Mouse (Mus musculus) heart, postnatal 0 days (tissue): ENCODE results near the gene Gpr135. TPM values are rescaled to one million over a fixed set of nuclear protein-coding genes. Genes with fewer than 3 reads are reported as not detected.

Experiments used
- ATAC-seq: fragments of 200-750 bp; cut with Nextera tagmentation; 2 replicates; pipeline ENCODE4 v1.8.0; 2017; ENCODE audit warnings: low read depth, moderate number of reproducible peaks, moderate library complexity; ENCODE audit not compliant: insufficient read depth
- DNase-seq: peaks from one replicate; pipeline ENCODE4 v3.0.0-alpha.2; 2016; ENCODE audit warnings: low spot score
- H3K27ac ChIP-seq: fragments of 300-500 bp; sonication (generic); 2 replicates; pipeline ENCODE4 v1.5.1; 2014; ENCODE audit warnings: low read depth, mild to moderate bottlenecking
- H3K27me3 ChIP-seq: fragments of 300-500 bp; sonication (generic); 2 replicates; pipeline ENCODE4 v1.6.1; 2014; ENCODE audit warnings: low read length, mixed read lengths; ENCODE audit not compliant: control insufficient read depth, insufficient read depth
- H3K36me3 ChIP-seq: fragments of 300-500 bp; sonication (generic); replicated peaks from 2 replicates; pipeline ENCODE4 v1.6.1; 2014; ENCODE audit warnings: low read length, mixed read lengths; ENCODE audit not compliant: control insufficient read depth, insufficient read depth
- H3K4me1 ChIP-seq: fragments of 300-500 bp; sonication (generic); 2 replicates; pipeline ENCODE4 v1.6.1; 2014; ENCODE audit warnings: antibody characterized with exemption; ENCODE audit not compliant: control insufficient read depth, insufficient read depth
- H3K4me2 ChIP-seq: fragments of 300-500 bp; sonication (generic); 2 replicates; pipeline ENCODE4 v1.6.1; 2014; ENCODE audit warnings: low read depth, mild to moderate bottlenecking, low read length, moderate library complexity
- H3K4me3 ChIP-seq: fragments of 300-500 bp; sonication (generic); 2 replicates; pipeline ENCODE4 v1.5.1; 2014; ENCODE audit warnings: low read depth, low read length
- H3K9ac ChIP-seq: fragments of 300-500 bp; sonication (generic); replicated peaks from 2 replicates; pipeline ENCODE4 v1.6.1; 2014; ENCODE audit warnings: low read depth, low read length, mixed read lengths
- H3K9me3 ChIP-seq: fragments of 300-500 bp; sonication (generic); replicated peaks from 2 replicates; pipeline ENCODE4 v1.6.1; 2016; ENCODE audit warnings: low read length; ENCODE audit not compliant: control insufficient read depth
- CTCF ChIP-seq: IDR thresholded peaks from 2 replicates; pipeline ENCODE4 v1.5.1; 2016; ENCODE audit warnings: antibody characterized with exemption, control low read depth, low read depth
- EP300 ChIP-seq: IDR thresholded peaks from 2 replicates; pipeline ENCODE4 v1.6.1; 2016; ENCODE audit warnings: antibody characterized with exemption, low read depth
- WGBS: fragments of 180-500 bp; shearing (Covaris S2); extraction: QIAGEN DNeasy Blood & Tissue Kit; methylation state at CpG from one replicate; pipeline ENCODE4 v1.1.7; 2014; 5-methylcytosine and 5-hydroxymethylcytosine counted together
- polyA plus RNA-seq: library from polyadenylated mRNA; unstranded; fragments of >200 nt; fragmentation: Nextera tagmentation; extraction: Ambion mirVana; gene quantifications from 2 replicates; pipeline ENCODE4 v1.2.1, GENCODE M21; 2015
- total RNA-seq: library from RNA; depleted of rRNA; stranded (reverse); fragments of >200 nt; gene quantifications from 2 replicates; pipeline ENCODE4 v1.2.3, GENCODE M21; 2014; ENCODE audit warnings: low replicate concordance; rRNA removed

Gene Gpr135
- total RNA-seq: 0.39 TPM in 1 of 2 replicates, not detected in the other
- polyA plus RNA-seq: 0.27 and 0.37 TPM in 2 replicates

DNA sequence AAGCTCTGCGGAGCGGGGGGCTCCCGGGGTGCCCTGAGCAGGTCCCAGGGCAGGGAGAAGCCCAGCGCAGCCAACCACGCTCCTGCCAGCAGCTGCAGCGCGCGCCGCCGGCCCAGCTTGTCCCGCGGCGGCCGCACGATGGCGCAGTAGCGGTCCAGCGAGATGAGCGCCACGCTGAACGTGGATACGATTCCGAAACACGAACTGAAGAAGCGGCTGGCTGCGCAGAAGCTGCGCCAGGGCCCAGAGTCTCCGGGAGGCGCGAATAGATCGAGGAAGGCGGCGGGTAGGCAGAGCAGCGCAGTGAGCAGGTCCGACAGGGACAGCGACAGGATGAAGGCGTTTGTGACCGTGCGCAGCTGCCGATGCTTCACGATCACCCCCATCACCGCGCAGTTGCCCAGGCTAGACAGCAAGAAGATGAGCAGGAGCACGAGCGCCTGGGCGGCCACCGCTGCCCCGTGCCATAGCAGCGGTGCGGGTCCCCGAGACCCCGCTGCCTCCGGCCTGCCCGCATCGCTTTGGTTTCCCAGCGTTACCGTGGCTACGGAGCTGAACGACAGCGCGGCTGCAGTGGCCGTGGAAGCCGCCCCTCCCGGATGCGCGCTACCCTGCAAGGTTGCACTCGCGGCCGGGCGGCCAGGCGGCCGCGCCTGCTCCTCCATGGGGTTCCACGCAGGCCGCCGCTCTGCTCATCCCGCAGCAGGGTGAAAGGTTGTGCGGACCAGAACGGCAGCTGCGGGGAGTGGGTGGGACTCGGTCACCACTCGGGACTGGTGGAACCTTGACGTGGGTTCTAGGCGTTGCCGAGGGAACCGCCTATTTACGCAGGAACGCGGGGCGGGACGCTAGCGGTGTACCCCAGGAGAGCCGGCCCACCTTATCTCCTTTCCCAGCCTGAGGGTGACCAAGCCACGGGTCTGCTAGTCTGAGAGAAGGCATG is at the start of gene Gpr135:
Gene Gpr135 (minus strand): TSS at position 799 of the 943 bp plus-strand sequence.
- H3K36me3 ChIP-seq: peaks cover 5% of the 10 kb centered on the region
- DNase-seq (peak; percentile 67), ATAC-seq (peak; percentile 89)
- TF ChIP-seq EP300 (no peak), CTCF (peak; percentile 79)
- peak within 1 kb of the TSS; percentile 60 for H3K4me3 ChIP-seq
- H3K27me3 ChIP-seq: peaks cover 25% of the 10 kb centered on the region
- H3K27ac ChIP-seq: no peak within 1 kb of the TSS
- H3K9me3 ChIP-seq: no peaks in the 10 kb centered on the region
- H3K4me1 ChIP-seq: peaks cover 5% of the 10 kb centered on the region; the same call in 1 of the 2 replicates
- WGBS: under 1% methylated on average over 93 of the region's 94 CpGs
- H3K4me2 ChIP-seq: peak within 1 kb of the TSS; percentile 94
- peak within 1 kb of the TSS; percentile 23 for H3K9ac ChIP-seq

DNA sequence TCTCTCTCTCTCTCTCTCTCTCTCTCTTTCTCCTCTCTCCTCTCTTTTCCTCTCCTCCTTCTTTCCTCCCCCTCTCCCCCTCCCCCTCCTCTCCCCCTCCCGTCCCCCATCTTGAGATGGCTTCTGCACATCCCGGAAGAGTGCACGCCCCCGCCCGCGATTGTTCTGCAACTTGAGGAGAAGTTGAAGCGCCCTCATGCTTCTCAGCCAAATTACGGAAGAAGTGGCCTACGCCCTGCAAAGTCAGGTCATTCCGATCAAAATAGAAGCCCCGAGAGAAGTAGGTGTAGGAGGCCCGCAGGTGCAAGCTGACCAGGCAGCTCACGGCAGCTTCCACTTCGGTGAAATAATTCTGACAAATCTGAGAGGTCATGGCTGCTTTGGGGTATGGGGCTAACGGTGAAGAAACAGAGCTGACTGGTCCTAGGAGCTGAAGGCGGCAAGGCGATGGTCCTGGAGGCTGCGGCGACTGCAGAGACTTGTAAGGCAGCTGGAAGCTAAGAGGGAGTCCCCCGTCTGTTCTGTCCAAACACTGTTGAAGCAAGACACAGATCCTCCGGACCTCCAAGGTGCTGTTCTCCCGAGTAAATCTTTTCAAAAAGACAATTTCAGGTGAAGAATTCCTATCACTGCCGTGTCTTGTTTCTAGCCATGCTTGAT is 44.9 kb upstream of the Gpr135 start:
- Histone ChIP-seq H3K4me3 (no peak overlapping the region), H3K9ac (no peak overlapping the region), H3K36me3 (no peaks in the 10 kb centered on the region), H3K4me1 (no peaks in the 10 kb centered on the region), H3K9me3 (no peaks in the 10 kb centered on the region; the same call in 1 of the 2 replicates), H3K27me3 (no peaks in the 10 kb centered on the region), H3K4me2 (no peak overlapping the region), H3K27ac (no peak overlapping the region)
- DNase-seq: no peak
- TF ChIP-seq CTCF (no peak), EP300 (no peak)
- ATAC-seq: no peak
- WGBS: 70% methylated on average over 22 of the region's 23 CpGs

DNA sequence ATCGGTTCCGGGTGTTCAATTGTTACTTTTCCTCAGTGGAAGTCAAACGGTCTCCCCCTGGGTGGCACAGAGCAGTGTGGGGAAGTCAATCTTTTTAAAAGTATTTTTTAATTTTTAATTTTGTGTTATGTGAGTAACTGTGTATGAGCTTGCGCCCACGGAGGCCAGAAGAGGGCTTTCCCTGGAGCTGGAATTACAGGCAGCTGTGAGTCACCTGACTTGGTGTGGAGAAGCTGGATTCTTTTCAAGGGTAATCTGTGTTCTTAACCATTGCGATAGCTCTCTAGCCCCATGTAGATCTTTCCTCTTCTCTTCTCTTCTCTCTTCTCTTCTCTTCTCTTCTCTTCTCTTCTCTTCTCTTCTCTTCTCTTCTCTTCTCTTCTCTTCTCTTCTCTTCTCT is 44.2 kb upstream of the Gpr135 start:
- H3K9me3 ChIP-seq: no peaks in the 10 kb centered on the region
- DNase-seq: no peak
- no peak overlapping the region for H3K27ac ChIP-seq
- TF ChIP-seq EP300: no peak
- no peak for TF ChIP-seq CTCF
- H3K27me3 ChIP-seq: no peaks in the 10 kb centered on the region
- no peak overlapping the region for H3K4me2 ChIP-seq
- no peaks in the 10 kb centered on the region for H3K4me1 ChIP-seq
- H3K4me3 ChIP-seq: no peak overlapping the region
- no peaks in the 10 kb centered on the region for H3K36me3 ChIP-seq
- no peak overlapping the region for H3K9ac ChIP-seq
- 49% methylated on average over 6 of the region's 6 CpGs for WGBS
- no peak for ATAC-seq

DNA sequence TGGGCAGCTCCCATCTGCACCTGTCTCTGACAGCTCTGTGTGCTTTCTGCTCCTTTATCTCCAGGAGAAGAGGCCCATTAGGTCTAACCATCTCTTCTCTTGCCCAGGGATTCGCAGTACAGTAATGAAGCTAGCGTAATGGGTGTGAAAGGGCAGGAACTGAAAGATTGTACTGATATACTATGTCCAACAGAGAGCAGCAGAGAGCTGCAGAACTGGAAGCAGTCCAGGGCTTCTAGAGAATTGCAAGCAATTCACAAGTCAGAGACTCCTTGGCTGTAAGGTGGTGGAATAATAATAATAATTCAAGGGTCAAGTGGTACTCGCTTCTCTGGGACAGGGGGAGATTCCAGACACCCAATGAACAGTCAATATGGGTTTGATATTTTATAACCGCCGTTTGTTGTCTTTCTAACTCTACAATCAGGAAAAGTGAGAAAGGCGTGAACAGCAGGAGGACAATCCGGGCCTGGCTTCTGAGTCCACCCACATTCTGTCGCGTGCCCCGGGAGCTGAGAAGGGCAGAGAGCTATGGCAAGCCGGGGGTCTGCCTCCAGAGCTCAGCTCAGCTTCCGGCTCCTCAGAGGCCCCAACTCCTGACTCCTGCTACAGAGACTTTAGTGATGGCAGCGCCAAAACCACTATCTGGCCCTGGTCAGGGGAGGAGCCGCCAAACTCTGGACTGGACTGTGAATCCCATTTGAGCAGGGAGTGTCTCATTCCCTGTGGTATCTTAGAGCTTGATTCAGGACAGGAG is 33.8 kb upstream of the Gpr135 start:
- Histone ChIP-seq H3K36me3 (peaks cover 19% of the 10 kb centered on the region), H3K9me3 (no peaks in the 10 kb centered on the region), H3K4me1 (no peaks in the 10 kb centered on the region), H3K27me3 (no peaks in the 10 kb centered on the region), H3K27ac (no peak overlapping the region), H3K4me3 (peak overlapping the region; percentile 15), H3K9ac (no peak overlapping the region), H3K4me2 (peak overlapping the region; percentile 39)
- TF ChIP-seq CTCF (peak; percentile 80), EP300 (no peak)
- DNase-seq: peak; percentile 63
- no peak for ATAC-seq
- WGBS: 16% methylated on average over 14 of the region's 14 CpGs

DNA sequence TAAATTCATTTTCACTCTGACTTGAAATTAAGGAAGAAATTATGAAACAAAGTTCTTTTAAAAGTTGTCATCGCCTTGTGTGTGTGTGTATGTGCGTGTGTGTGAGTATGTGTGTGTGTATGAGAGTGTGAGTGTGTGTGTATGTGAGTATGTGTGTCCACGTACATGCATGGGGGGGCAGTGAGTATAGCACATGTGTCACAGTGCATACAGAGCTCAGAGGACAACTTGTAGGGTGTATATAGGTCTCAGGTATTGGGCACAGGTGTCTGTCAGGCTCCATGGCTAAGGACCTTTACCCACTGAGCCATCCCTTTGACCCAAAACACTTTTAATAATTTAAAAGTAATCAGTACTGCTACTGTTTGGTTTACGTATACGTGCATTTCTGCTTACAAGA is 33.1 kb upstream of the Gpr135 start:
- no peaks in the 10 kb centered on the region for H3K4me1 ChIP-seq
- WGBS: 77% methylated on average over 5 of the region's 5 CpGs
- no peak for ATAC-seq
- no peak overlapping the region for H3K27ac ChIP-seq
- no peaks in the 10 kb centered on the region for H3K27me3 ChIP-seq
- no peak overlapping the region for H3K9ac ChIP-seq
- no peak overlapping the region for H3K4me2 ChIP-seq
- no peak overlapping the region for H3K4me3 ChIP-seq
- TF ChIP-seq EP300 (no peak), CTCF (no peak)
- no peak for DNase-seq
- no peaks in the 10 kb centered on the region for H3K9me3 ChIP-seq
- peaks cover 24% of the 10 kb centered on the region for H3K36me3 ChIP-seq
